Mouse (Mus musculus) cortical plate, adult 2 months (tissue): ENCODE data around the gene Zbtb4.

ENCODE experiments used
- CTCF ChIP-seq: fragments of 200-500 bp; IDR thresholded peaks from 2 replicates; pipeline ENCODE4 v1.5.1; 2011; ENCODE audit warnings: mild to moderate bottlenecking, control low read depth, low read length; ENCODE audit not compliant: insufficient read depth; ENCODE audit errors: extremely low read depth
- POLR2A ChIP-seq: fragments of 200-500 bp; IDR thresholded peaks from 2 replicates; pipeline ENCODE4 v1.6.1; 2011; ENCODE audit warnings: mild to moderate bottlenecking, low read length, control low read depth; ENCODE audit not compliant: insufficient read depth; ENCODE audit errors: extremely low read depth

DNA sequence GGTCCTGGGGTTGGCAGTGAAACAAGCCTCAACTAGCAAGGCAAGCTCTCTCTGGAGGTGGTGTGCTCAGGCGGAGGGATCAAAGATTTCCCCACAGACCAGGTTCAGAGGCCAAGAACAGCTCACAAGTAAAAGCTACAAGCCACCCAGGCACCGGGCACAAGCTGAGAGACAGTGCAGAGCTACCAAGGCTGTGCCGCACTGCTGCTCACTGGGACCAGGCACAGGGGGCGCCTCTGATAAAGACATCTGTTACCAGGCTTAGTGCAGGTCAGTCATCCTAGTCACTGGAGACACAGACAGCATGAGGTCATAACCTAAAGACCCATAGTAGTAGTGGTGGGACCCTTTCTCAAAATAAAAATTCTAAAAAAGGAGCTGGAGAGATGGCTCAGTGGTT lies 48.8 kb upstream of the Zbtb4 start:
- TF ChIP-seq CTCF, result no peak
- TF ChIP-seq POLR2A, result no peak
